Mouse (Mus musculus) stomach, embryonic 16.5 days (tissue): ENCODE data around the gene Hoxa5. TPM values are rescaled to one million over a fixed set of nuclear protein-coding genes. Genes with fewer than 3 reads are reported as not detected.

ENCODE experiments used
- ATAC-seq: fragments of 200-750 bp; cut with Nextera tagmentation; 2 replicates; pipeline ENCODE4 v1.8.0; 2017; ENCODE audit warnings: moderate number of reproducible peaks, moderate TSS enrichment; ENCODE audit not compliant: insufficient read depth, low FRiP score
- H3K27ac ChIP-seq: fragments of 300-500 bp; sonication (generic); 2 replicates; pipeline ENCODE4 v1.5.1; 2014; ENCODE audit warnings: low read length
- H3K27me3 ChIP-seq: fragments of 300-500 bp; sonication (generic); 2 replicates; pipeline ENCODE4 v1.6.1; 2014; ENCODE audit warnings: low read length, control low read depth, mixed read lengths; ENCODE audit not compliant: control insufficient read depth, insufficient read depth
- H3K36me3 ChIP-seq: fragments of 300-500 bp; sonication (generic); 2 replicates; pipeline ENCODE4 v1.6.1; 2014; ENCODE audit warnings: low read length; ENCODE audit not compliant: control insufficient read depth, insufficient read depth
- H3K4me1 ChIP-seq: fragments of 300-500 bp; sonication (generic); 2 replicates; pipeline ENCODE4 v1.6.1; 2014; ENCODE audit warnings: low read length, control low read depth, mixed read lengths; ENCODE audit not compliant: control insufficient read depth, insufficient read depth
- H3K4me2 ChIP-seq: fragments of 300-500 bp; sonication (generic); 2 replicates; pipeline ENCODE4 v1.6.1; 2014; ENCODE audit warnings: low read depth, low read length, mixed read lengths
- H3K4me3 ChIP-seq: fragments of 300-500 bp; sonication (generic); replicated peaks from 2 replicates; pipeline ENCODE4 v1.5.1; 2014; ENCODE audit warnings: mild to moderate bottlenecking, low read length
- H3K9ac ChIP-seq: fragments of 300-500 bp; sonication (generic); 2 replicates; pipeline ENCODE4 v1.6.1; 2014; ENCODE audit warnings: low read length
- H3K9me3 ChIP-seq: fragments of 300-500 bp; sonication (generic); replicated peaks from 2 replicates; pipeline ENCODE4 v1.6.1; 2016; ENCODE audit warnings: low read length, control low read depth; ENCODE audit not compliant: control insufficient read depth
- WGBS: fragments of 180-500 bp; shearing (Covaris S2); extraction: QIAGEN DNeasy Blood & Tissue Kit; methylation state at CpG from one replicate; pipeline ENCODE4 v1.1.7; 2014; 5-methylcytosine and 5-hydroxymethylcytosine counted together
- microRNA counts: library from miRNA; unstranded; fragments of <30 nt; microRNA quantifications from one replicate; lab custom pipeline; 2016
- microRNA-seq: library from miRNA; unstranded; fragments of <30 nt; microRNA quantifications from one replicate; pipeline ENCODE4, GENCODE M21; 2016
- polyA plus RNA-seq: library from polyadenylated mRNA; unstranded; fragments of >200 nt; fragmentation: Nextera tagmentation; extraction: Ambion mirVana; gene quantifications from 2 replicates; pipeline ENCODE4 v1.2.1, GENCODE M21; 2015

Hoxa5 gene
- polyA plus RNA-seq, 1 experiment from 2014 or later: 11.0 TPM

GRCm38 (mm10) chr6:52156551-52157200 lies 47.7 kb downstream of the Hoxa5 start:
- Histone ChIP-seq H3K9me3 (no peaks in the 10 kb centered on the region), H3K27ac (no peak overlapping the region), H3K27me3 (peaks cover 14% of the 10 kb centered on the region), H3K4me2 (peak overlapping the region; percentile 65; the same call in 1 of the 2 replicates), H3K36me3 (no peaks in the 10 kb centered on the region), H3K4me1 (peaks cover 23% of the 10 kb centered on the region), H3K4me3 (no peak overlapping the region), H3K9ac (no peak overlapping the region)
- WGBS: 30% methylated on average over 20 of the region's 20 CpGs
- ATAC-seq: no peak

GRCm38 (mm10) chr6:52155471-52155870 lies 48.9 kb downstream of the Hoxa5 start:
- Histone ChIP-seq H3K27me3 (peaks cover 17% of the 10 kb centered on the region), H3K4me1 (peaks cover 19% of the 10 kb centered on the region), H3K27ac (no peak overlapping the region), H3K4me3 (no peak overlapping the region), H3K4me2 (no peak overlapping the region), H3K9ac (no peak overlapping the region), H3K9me3 (no peaks in the 10 kb centered on the region), H3K36me3 (no peaks in the 10 kb centered on the region)
- 74% methylated on average over 3 of the region's 3 CpGs for WGBS
- ATAC-seq: no peak

DNA sequence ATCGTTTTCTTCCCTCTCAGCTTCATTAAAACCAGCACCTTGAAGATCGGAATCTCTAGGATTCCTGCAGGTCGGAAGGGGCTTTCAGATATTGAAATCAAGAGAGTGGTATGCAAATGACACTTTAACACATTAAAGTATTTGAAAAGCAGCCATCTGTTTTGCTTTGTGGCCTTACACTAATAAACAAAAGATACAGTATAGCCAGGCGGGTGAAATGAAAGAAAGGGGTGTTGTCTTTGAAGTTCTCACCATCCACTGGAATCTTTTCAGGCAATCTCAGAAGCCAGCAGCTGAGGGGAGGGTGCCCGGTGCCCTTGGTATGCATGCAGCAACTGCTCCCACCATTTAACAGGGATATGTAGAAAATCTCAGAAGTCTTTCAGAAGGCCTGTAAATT lies 50.3 kb downstream of the Hoxa5 start:
- Histone ChIP-seq H3K9me3 (no peaks in the 10 kb centered on the region), H3K4me1 (peaks cover 6% of the 10 kb centered on the region), H3K4me3 (no peak overlapping the region), H3K27me3 (peaks cover 20% of the 10 kb centered on the region), H3K27ac (no peak overlapping the region), H3K4me2 (no peak overlapping the region), H3K36me3 (no peaks in the 10 kb centered on the region), H3K9ac (no peak overlapping the region)
- WGBS: 63% methylated on average over 5 of the region's 5 CpGs
- ATAC-seq: no peak

- peaks cover 20% of the 10 kb centered on the region for H3K27me3 ChIP-seq
- H3K36me3 ChIP-seq: no peaks in the 10 kb centered on the region
- no peak for ATAC-seq
- peaks cover 4% of the 10 kb centered on the region for H3K4me1 ChIP-seq
- H3K4me2 ChIP-seq: no peak overlapping the region
- 24% methylated on average over 6 of the region's 6 CpGs for WGBS
- H3K4me3 ChIP-seq: no peak overlapping the region
- no peak overlapping the region for H3K27ac ChIP-seq
- no peak overlapping the region for H3K9ac ChIP-seq
- no peaks in the 10 kb centered on the region for H3K9me3 ChIP-seq
Observed at GRCm38 (mm10) chr6:52153270-52153669, 51.1 kb downstream of the Hoxa5 start.

GRCm38 (mm10) chr6:52152226-52153193 lies 51.9 kb downstream of the Hoxa5 start:
- Histone ChIP-seq H3K4me3 (no peak overlapping the region), H3K9me3 (no peaks in the 10 kb centered on the region), H3K4me2 (no peak overlapping the region), H3K36me3 (no peaks in the 10 kb centered on the region), H3K4me1 (peaks cover 4% of the 10 kb centered on the region), H3K9ac (0 out of 2 replicates have a peak overlapping the region, but pooled peaks have one; percentile 24), H3K27ac (no peak overlapping the region), H3K27me3 (peaks cover 20% of the 10 kb centered on the region)
- no peak for ATAC-seq
- 46% methylated on average over 16 of the region's 16 CpGs for WGBS

MicroRNAs within 50 kb of the gene (microRNA counts, 519-probe panel; counts per million panel counts)
- 2,008 counts per million, percentile 39 among the panel's probes with 10 or more counts for microRNA mmu-miR-196b (lab: Ali Mortazavi, UCI)

Small RNA genes lying within 50 kb of the gene (microRNA-seq; reads per million reads assigned to microRNA genes)
- 689 reads per million, percentile 73 among the genes with 10 or more reads in this experiment for gene Mir196b

Other genes starting within 250 kb of the Hoxa5 start
- gene Skap2, start 192.0 kb downstream of the Hoxa5 start, polyA plus RNA-seq: 42.0 and 44.6 TPM in 2 replicates
- gene Hoxa1, start 46.3 kb downstream of the Hoxa5 start, polyA plus RNA-seq: 1.4 and 1.5 TPM in 2 replicates
- gene Hoxa2, start 39.8 kb downstream of the Hoxa5 start, polyA plus RNA-seq: 7.4 and 8.5 TPM in 2 replicates
- 2.1 and 2.6 TPM in 2 replicates for gene 5730596B20Rik, start 27.1 kb downstream of the Hoxa5 start, polyA plus RNA-seq
- 2.5 and 2.8 TPM in 2 replicates for gene Hoxa4, start 12.8 kb downstream of the Hoxa5 start, polyA plus RNA-seq
- 1.3 and 1.4 TPM in 2 replicates for gene Hoxa6, start 4.1 kb upstream of the Hoxa5 start, polyA plus RNA-seq
- gene Hoxa3, start 8.7 kb upstream of the Hoxa5 start, polyA plus RNA-seq: 6.0 and 7.4 TPM in 2 replicates
- gene Gm28308, start 8.8 kb upstream of the Hoxa5 start, polyA plus RNA-seq: not detected in 2 replicates
- 10.8 and 12.3 TPM in 2 replicates for gene Hoxa7, start 17.3 kb upstream of the Hoxa5 start, polyA plus RNA-seq
- 0.50 and 1.2 TPM in 2 replicates for gene Hoxa9, start 26.5 kb upstream of the Hoxa5 start, polyA plus RNA-seq
- gene Hoxa10, start 36.3 kb upstream of the Hoxa5 start, polyA plus RNA-seq: 0.18 and 2.8 TPM in 2 replicates
- 0.45 TPM in 1 of 2 replicates, not detected in the other for gene Hoxa11, start 41.2 kb upstream of the Hoxa5 start, polyA plus RNA-seq
- 0.12 TPM in 1 of 2 replicates, not detected in the other for gene Hoxa13, start 56.3 kb upstream of the Hoxa5 start, polyA plus RNA-seq
- gene Evx1, start 108.9 kb upstream of the Hoxa5 start, polyA plus RNA-seq: not detected in 2 replicates